Mouse (Mus musculus) left cerebral cortex, postnatal 25 days (tissue): ENCODE results near the gene Hax1. TPM values are rescaled to one million over a fixed set of nuclear protein-coding genes. Genes with fewer than 3 reads are reported as not detected.

Experiments
- DNase-seq, 2 experiments: peaks; one replicate each; pipeline ENCODE4 v3.0.0; 2022; ENCODE audit warnings: low spot score in 2 of 2, mixed read lengths in 1 of 2
- intact Hi-C: fragments of 180-260 bp; cut with DNase I; formaldehyde crosslinking; loops from one replicate; pipeline ENCODE4 v1.15.1; 2025
- total RNA-seq, 2 experiments: library from RNA; stranded (reverse); gene quantifications; 2 replicates each; pipeline ENCODE4 v1.2.3; 2021

Hax1 gene
- total RNA-seq = 100 to 1,000 TPM in 1 of 2 experiments, 10 to 100 TPM in 1; 99.7 to 104 TPM

GRCm38 (mm10) chr3:89998612-89999054 lies at the start of gene Hax1:
Gene Hax1 (minus strand): TSS chr3:89998780.
- peak; percentile 95 to 96 for DNase-seq
- intact Hi-C loops = loop anchor here (2.0 kb wide), 1 partner anchor 36 kb away; the partner anchor contains the start of gene Atp8b2

DNA sequence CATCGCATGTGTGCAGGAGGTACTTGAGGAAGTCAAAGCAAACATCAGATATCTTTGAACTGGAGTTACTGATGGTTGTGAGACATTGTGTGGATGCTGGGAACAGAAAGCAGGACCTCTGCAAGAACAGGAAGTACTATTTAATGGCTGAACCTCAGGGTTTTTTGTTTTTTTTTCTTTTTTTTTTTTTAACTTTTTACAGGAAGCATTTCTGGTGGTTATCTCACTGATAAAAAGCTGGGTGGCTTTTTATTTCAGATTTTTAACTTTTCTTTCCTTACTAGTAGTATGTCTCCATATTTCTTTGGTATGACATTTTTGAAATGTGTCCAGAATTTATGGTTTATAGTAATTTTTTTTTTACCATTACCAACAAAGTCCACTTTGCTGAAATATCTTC lies 37.7 kb upstream of the Hax1 start:
- DNase-seq = no peak
- intact Hi-C loops = no loop called here

- intact Hi-C loops = loop anchor here (2.0 kb wide), 1 partner anchor 16 kb away; no protein-coding TSS in a partner anchor
Measured at GRCm38 (mm10) chr3:90034653-90035052, 36.1 kb upstream of the Hax1 start.

DNA sequence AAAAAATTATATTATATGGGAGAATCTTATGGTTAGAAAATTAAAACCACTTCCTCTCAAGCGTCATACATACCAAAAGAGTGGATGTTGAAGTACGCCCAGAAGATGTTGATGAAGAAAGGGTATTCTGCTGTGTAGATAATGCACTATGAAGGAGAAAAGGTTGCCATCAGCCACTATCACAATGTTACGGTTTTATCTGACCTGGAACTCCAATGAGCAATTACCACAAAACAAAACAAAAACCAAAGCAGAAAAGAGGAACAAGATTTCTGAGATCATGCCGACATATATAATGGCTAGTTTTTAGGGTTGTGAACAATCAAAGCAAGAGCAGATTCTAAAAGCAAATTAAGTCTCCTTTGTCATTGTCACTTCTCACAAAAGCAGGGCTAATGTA lies 18.0 kb upstream of the Hax1 start:
- DNase-seq = no peak
- intact Hi-C loops = no loop called here

More at GRCm38 (mm10) chr3:90034653-90035052, 36.1 kb upstream of the Hax1 start:
- DNase-seq = no peak

DNA sequence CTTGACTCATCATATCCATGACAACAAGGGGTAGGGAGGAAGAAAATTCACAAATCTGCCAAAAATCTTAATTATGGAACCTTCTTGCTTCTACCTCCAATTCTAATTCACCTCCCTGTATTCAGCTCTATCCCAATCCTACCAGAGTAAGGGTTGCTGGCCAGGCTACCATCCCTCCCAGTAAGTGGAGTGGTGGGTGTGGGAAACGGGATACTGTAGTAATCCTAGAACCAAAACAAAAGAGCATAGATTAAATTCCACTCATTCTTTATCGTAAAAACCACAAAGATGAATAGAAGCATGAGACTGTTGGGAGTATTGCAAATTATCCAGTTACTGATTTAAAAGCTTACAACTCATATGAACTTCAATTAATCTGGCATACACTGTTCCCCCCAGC lies 11.7 kb upstream of the Hax1 start:
- no peak for DNase-seq
- intact Hi-C loops = no loop called here

DNA sequence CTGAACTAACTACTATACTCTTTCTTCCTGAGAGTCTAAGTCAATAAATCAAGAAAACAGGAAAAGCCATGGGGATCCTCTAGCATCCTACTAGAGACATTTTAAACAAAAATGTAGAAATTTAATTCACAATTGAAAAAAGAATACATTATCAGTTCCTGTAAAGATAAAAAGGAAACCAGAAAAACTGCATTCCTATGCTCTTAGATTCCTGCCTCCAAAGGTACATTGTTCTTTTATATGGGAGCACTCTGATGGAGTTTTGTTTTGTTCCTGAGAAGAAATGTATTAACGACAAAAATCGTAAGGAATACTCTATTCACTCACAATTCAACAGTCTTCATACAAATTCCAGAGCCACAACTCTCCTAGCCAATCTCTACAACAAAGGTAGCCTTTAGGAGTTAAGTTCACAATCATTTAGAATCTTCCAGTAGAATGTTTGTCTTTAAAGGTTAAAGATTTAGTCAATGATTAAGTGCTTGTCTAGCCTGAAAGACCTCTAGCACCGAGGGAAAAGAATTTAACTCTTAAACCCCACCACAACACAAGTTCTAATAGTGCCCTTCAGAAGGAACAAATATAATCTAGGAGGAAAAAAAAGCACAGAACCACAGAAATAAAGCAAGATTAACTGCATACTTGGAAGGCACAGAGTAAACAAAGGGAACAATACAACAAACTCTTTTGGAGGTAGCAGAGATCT lies 5.7 kb upstream of the Hax1 start:
- DNase-seq = no peak
- intact Hi-C loops = no loop called here

GRCm38 (mm10) chr3:89999830-90000229 lies 1.2 kb upstream of the Hax1 start:
- intact Hi-C loops = loop anchor here (2.0 kb wide), 1 partner anchor 37 kb away; the partner anchor contains the start of gene Atp8b2

DNA sequence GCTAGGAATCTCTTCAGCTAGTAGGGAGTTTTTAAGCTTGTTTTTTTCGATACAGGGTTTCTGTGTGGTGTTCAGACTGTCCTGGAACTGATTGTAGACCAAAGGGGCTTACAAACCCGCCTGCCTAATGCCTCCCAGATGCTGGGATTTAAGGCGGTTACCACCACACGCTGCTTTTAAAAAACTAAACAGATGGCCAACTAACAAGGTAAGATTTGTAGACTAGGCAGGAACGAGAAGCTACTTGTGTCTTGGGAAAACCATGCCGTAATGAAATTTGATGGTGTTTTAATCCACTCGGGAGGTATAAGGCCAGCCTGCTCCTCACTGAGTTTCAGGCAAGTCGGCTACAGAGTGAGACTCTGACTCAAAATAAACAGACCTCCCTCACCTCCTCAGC lies 510 bp upstream of the Hax1 start:
- intact Hi-C loops = loop anchor here (2.0 kb wide), 1 partner anchor 36 kb away; the partner anchor contains the start of gene Atp8b2
- no peak for DNase-seq

More at GRCm38 (mm10) chr3:89999830-90000229, 1.2 kb upstream of the Hax1 start:
- no peak for DNase-seq

DNA sequence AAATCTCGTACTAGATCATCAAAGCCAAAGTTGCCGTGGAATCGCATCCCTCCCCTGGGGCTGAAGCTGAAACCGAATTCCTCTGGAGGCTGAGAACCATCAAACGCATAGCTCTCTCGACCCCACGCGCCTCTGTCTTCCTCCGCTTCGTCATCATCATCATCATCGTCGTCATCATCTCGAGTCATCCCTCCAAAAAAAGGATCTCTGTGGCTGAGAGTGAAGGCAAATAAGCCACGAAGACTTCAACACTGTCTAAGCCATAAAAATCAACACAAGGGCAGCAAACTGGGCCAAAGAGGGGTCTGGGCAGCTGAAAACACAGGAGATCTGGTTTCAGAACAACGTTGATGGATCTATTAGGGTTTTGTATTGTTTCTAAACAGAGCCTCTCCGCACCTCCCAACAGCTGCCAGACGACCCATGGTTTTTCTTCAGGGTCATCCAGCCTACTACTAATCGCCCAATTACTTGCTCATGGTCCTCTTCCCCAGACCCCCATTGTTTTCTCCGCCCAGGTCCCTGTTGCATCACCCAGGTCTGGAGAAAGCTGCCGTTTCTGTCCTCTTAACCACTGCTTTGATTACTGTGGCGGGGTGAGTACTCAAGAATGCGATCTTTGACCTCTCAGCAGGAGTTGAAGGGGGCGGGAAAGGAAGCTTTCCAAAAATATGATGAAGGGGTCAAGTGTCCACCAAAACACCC lies 637 bp downstream of the Hax1 start:
- intact Hi-C loops = loop anchor here (2.0 kb wide), 1 partner anchor 35 kb away; the partner anchor contains the start of gene Atp8b2
- peak; percentile 28 to 67 for DNase-seq

- intact Hi-C loops = no loop called here
- no peak for DNase-seq
Measured at GRCm38 (mm10) chr3:89994807-89995515, 3.6 kb downstream of the Hax1 start.

DNA sequence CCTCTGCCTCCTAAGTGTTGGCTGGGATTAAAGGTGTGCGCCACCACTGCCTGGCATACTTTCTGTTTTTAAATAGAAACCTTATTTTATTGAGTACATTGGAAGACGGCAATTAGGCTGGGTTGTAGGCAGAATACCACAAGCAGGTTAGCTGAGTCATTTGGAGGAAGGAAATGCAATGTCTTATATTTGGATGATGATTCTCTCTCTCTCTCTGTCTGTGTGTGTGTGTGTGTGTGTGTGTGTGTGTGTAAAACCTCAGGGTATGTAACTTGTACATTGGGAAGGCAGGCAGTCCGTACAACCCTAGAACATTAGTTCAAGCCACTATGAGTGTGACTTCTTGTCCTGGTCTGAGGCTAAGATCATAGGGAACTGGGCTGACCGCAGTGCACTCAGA lies 10.8 kb downstream of the Hax1 start:
- DNase-seq = no peak
- intact Hi-C loops = no loop called here

DNA sequence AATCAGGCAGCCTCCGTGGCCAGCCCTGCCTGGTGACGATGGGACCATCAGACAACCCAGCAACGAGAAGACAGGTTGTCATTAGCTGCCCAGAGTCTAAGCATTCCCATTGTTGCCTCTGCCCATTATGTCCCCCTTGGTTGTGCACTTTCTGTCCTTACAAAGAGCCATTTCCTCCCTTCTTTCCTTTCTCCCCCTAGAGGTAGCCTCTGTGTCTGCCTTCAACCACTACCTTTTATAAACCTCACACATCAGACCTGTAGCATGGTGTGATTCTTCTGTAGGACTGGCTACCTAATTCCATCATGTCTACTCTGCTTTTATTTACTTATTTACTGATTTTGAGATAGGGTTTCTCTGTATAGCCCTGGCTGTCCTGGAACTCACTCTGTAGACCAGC lies 11.4 kb downstream of the Hax1 start:
- DNase-seq = no peak
- intact Hi-C loops = no loop called here

- no peak for DNase-seq
- intact Hi-C loops = no loop called here
Measured at GRCm38 (mm10) chr3:89982426-89982825, 16.2 kb downstream of the Hax1 start.

DNA sequence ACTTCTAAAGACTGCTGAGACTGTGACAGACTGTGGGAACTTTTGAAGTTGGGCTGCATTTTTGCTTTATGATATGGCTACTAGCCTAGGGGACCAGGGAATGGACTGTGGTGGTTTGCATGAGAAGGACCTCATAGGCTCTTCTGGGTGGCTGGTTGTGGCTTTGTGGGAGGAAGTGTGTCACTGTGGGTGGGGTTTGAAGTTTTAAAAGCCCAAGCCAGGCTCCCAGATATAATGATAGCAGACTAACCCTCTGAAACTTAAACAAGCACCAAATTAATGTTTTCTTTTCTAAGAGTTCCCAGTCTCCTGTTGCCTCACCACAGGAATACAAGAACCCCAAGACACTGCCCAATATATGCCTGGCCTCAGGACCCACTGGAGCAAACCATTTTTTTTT lies 21.7 kb downstream of the Hax1 start:
- intact Hi-C loops = no loop called here
- no peak for DNase-seq

- DNase-seq = no peak
- intact Hi-C loops = no loop called here
Measured at GRCm38 (mm10) chr3:89968509-89968908, 30.1 kb downstream of the Hax1 start.

DNA sequence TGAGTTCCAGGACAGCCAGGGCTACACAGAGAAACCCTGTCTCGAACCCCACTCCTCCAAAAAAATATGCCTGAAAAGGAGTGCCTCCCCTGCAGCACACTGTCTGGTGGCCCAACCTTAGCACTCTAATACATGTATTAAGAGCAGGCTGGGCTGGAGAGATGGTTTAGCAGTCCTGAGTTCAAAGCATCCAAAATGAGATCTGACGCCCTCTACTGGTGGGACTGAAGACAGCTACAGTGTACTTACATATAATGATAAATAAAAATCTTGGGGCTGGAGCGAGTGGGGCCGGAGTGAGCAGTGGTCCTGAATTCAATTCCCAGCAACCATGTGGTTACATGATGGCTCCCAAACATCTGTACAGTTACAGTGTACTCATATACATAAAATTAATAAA lies 31.6 kb downstream of the Hax1 start:
- intact Hi-C loops = no loop called here

DNA sequence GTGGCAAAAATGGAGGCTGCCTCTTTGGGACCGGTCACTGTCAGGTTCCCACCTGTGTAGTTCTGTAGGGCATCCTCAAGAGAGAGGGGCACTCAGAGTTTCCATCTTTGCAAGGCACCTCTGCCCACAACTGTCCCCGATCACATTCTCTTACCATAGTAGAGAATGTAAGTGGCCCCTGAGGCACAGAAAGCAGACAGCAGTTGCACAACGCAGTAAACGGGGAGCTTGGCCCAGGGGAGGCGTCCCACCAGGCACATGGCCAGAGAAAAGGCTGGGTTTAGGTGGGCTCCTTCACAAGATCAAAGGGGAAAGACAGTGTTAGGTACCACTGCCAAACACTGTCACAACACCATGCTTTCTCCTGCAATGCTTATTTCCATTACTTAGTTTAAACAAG lies 32.6 kb downstream of the Hax1 start:
- intact Hi-C loops = no loop called here
- DNase-seq = no peak

More for the DNA sequence above, 31.6 kb downstream of the Hax1 start:
- DNase-seq = no peak

GRCm38 (mm10) chr3:89965557-89965956 lies 33.0 kb downstream of the Hax1 start:
- intact Hi-C loops = no loop called here
- no peak for DNase-seq

DNA sequence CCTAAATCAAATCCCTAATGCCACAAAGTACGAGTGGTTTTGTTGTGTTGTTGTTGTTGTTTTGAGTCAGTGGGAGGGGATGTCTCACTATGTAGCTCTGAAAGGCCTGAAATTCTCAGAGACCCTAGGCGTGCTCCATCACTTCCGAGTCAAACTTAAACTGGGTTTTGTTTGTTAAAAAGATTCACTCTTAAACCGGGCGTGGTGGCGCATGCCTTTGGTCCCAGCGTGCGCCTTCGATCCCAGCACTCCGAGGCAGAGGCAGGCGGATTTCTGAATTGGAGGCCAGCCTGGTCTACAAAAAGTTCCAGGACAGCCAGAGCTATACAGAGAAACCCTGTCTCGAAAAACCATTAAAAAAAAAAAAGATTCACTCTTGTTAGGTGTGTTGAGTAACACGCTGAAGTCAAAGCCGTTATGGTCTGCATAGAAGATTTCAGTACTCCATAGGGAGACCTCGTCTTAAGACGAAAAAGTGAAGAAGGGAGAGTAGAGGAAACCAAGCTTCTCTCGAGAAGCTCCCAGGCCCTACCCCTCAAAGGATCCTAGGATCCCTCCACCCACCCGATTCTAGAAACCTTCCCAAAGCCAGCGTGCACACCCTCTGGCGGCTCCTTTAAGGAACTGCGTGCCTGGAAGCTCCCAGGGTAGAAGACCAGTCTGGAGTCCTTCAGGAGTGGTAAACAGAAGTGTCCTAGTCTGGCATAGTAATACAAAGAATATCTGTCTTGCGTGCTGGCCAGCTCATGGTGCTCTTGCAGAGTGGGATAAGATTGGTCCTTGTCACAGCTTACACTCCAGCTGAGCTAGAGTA lies 34.4 kb downstream of the Hax1 start:
- intact Hi-C loops = loop anchor here (1.0 to 5.0 kb wide), 4 partner anchors 11 to 642 kb away; partner anchors contain the start of genes Efna3 and Hax1
- peak in 1 of 2 experiments; percentile 71 for DNase-seq
